Mouse (Mus musculus) frontal cortex, postnatal 10 days (tissue): ENCODE results near the gene Magt1.
"Not testable (repeated sequence)": the region's sequence is repeated elsewhere in the genome, so short reads cannot be mapped to it uniquely, and the experiment has no call there.

Source experiments
- DNase-seq, 2 experiments: peaks; one replicate each; pipeline ENCODE4 v3.0.0; 2022; ENCODE audit warnings: low spot score in 2 of 2, mixed read lengths in 1 of 2

Gene Magt1

GRCm38 (mm10) chrX:105953999-105954398 is 57.7 kb downstream of the Magt1 start:
- no peak for DNase-seq

- DNase-seq = no peak
These were observed 65.3 kb downstream of the Magt1 start for GRCm38 (mm10) chrX:105946357-105946756.

GRCm38 (mm10) chrX:105939245-105939644 is 72.5 kb downstream of the Magt1 start:
- no peak for DNase-seq

- DNase-seq = no peak
These were observed 74.0 kb downstream of the Magt1 start for GRCm38 (mm10) chrX:105937736-105938135.

GRCm38 (mm10) chrX:105934341-105934740 is 77.4 kb downstream of the Magt1 start:
- DNase-seq = no peak

GRCm38 (mm10) chrX:105929478-105930038 is 82.1 kb downstream of the Magt1 start:
- no peak for DNase-seq

GRCm38 (mm10) chrX:105928861-105929477 is 82.7 kb downstream of the Magt1 start, which contains the start of gene Atrx:
Atrx (minus strand) TSS chrX:105929403.
- peak; percentile 65 to 67 for DNase-seq

- peak; percentile 20 to 22 for DNase-seq
These were observed 83.5 kb downstream of the Magt1 start for GRCm38 (mm10) chrX:105927941-105928860.

- no peak for DNase-seq
These were observed 85.5 kb downstream of the Magt1 start for GRCm38 (mm10) chrX:105926121-105926735.

- DNase-seq = no peak
These were observed 87.2 kb downstream of the Magt1 start for GRCm38 (mm10) chrX:105924326-105925070.

- DNase-seq = no peak
These were observed 87.8 kb downstream of the Magt1 start for GRCm38 (mm10) chrX:105923896-105924295.

GRCm38 (mm10) chrX:105922986-105923385 is 88.7 kb downstream of the Magt1 start:
- DNase-seq = not testable (repeated sequence)

- no peak for DNase-seq
These were observed 90.3 kb downstream of the Magt1 start for GRCm38 (mm10) chrX:105921421-105921820.
